Mouse (Mus musculus) brain, embryonic 14.5 days (tissue): ENCODE measurements at regions not wholly inside any gene's neighbourhood (a gene's known extent, or its start where the extent isn't known, plus 50 kb on each side); places are given as distances from the start of the nearest gene placed in this dataset.

Experiments used
- CTCF ChIP-seq: fragments of 200-500 bp; IDR thresholded peaks from 2 replicates; pipeline ENCODE4 v1.5.1; 2012; ENCODE audit warnings: inconsistent platforms, mild to moderate bottlenecking, moderate library complexity, borderline replicate concordance; ENCODE audit not compliant: insufficient read depth, insufficient read length; ENCODE audit errors: extremely low read depth
- POLR2A ChIP-seq: fragments of 200-500 bp; IDR thresholded peaks from 2 replicates; pipeline ENCODE4 v1.6.1; 2012; ENCODE audit warnings: mild to moderate bottlenecking, inconsistent platforms, borderline replicate concordance; ENCODE audit not compliant: poor library complexity, insufficient read depth, insufficient read length, severe bottlenecking; ENCODE audit errors: extremely low read depth

DNA sequence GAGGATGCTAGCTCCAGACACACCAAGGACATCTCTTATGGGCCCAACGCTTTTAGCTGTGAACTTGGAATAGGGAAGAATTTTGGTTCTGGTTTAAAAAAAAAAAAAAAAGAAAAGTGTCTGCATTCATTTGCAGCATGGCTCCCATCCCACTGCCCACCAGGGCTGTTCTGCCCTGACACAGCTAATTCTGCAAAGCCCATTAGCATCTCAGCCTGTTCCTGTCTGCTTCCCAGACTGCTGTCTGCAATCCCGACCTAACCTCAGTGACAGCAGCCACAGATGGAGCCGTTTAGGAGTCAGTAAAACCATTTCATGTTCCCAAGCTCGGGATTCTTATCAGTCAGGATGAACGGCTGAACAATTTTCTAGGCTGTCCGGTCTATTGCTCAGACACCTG lies 537.8 kb downstream of the Grin2a start:
- TF ChIP-seq POLR2A (no peak), CTCF (no peak)
